Mouse (Mus musculus): Measurements from ENCODE around the gene Myh10. TPM values are rescaled to one million over a fixed set of nuclear protein-coding genes. Genes with fewer than 3 reads are reported as not detected.

Gene Myh10
- polyA plus RNA-seq, 2 experiments = 14.9 to 28.4 TPM

DNA sequence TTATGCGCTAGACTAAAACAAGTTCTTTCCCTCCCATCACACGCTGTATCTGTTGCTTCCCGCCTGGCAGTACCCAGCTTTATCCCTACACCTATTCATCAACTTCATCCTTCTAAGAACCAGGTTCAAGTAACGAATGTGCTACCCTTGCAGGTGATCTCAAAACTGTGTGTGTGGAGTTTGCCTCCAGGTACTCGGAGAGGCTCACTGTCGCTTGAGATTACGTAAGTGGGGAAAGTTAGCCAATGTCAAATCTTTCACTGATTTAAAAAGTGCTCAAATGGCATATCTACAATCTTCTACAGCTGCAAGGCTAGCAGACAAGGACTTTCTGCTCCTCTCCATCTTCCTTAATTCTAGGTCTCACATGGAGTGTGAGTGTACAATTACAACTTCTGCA lies 159.5 kb downstream of the Myh10 start:
- peak overlapping the region; percentile 7 to 90; a peak in 1 of 4 replicates for H3K4me3 ChIP-seq (ENCODE audit: insufficient read depth in 1 of 2, low read depth in 2 of 2, low read length in 2 of 2)
- H3K27me3 ChIP-seq (ENCODE audit: control insufficient read depth, insufficient read depth, low read length) = no peaks in the 10 kb centered on the region
- H3K4me2 ChIP-seq (ENCODE audit: low read depth) = peak overlapping the region; percentile 84
- TF ChIP-seq CTCF (IDR thresholded peaks at IDR 0.05; ENCODE audit: low read depth) = no peak
- TF ChIP-seq EP300 (IDR thresholded peaks at IDR 0.05; ENCODE audit: low read depth) = no peak
- no peaks in the 10 kb centered on the region for H3K9me3 ChIP-seq (ENCODE audit: control insufficient read depth, low read length)
- no peak overlapping the region for H3K27ac ChIP-seq
- peak overlapping the region; percentile 13 for H3K9ac ChIP-seq (replicated peaks)
- DNase-seq (ENCODE audit: low read depth in 3 of 3, low spot score in 3 of 3) = no peak
- no peak for ATAC-seq (ENCODE audit: insufficient read depth)
- peaks cover 2% of the 10 kb centered on the region; the same call in 1 of the 2 replicates for H3K36me3 ChIP-seq (replicated peaks; ENCODE audit: control insufficient read depth, insufficient read depth, low read depth)
- H3K4me1 ChIP-seq (replicated peaks; ENCODE audit: control insufficient read depth in 2 of 2, insufficient read depth in 2 of 2, low read length in 1 of 2) = peaks cover 21 to 26% of the 10 kb centered on the region in 2 experiments
- WGBS (ENCODE audit: insufficient replicate concordance) = 77% methylated on average over 7 of the region's 7 CpGs

DNA sequence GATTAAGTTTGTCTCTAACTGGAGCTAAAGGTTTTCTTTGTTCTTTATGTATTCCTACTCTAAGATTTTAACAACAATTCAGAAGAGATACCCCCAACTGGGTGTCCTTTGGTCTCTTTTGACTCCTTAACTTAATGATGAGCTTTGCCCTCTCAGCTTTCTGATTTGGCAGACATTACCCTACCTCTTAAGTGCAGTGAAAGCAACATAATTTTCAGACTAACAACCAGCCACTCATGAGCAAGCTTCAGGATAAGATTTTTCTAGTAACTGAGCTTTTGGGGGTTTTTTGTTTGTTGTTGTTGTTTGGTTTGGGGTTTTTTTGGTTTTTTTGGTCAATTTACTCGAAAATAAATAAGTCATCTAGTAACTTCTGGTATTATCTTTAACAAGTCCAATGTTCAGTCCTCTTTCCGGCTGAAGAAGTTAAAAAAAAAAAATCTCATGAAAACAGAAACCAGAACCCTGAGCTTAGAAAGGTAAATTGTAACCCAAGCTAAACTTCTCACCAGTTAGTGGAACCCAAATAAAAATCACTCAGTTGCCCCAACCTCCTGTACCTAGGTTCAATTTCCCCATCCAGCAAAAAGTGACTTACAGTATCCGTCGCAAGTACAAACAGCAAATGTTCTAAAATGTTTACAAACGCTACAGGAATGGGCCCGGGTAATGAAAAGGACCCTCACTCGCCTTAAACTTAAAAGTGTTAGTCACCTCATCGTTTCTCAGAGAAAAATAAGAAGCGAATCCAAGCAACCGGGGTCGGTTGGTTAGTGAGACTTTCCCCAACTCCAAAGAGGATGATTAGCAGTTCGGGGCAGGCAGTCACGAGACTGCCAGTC lies 160.5 kb downstream of the Myh10 start:
- Histone ChIP-seq H3K9me3 (ENCODE audit: control insufficient read depth, low read length) (no peaks in the 10 kb centered on the region), H3K4me2 (ENCODE audit: low read depth) (peak overlapping the region; percentile 84), H3K27me3 (ENCODE audit: control insufficient read depth, insufficient read depth, low read length) (no peaks in the 10 kb centered on the region), H3K27ac (peak overlapping the region; percentile 96), H3K4me1 (replicated peaks; ENCODE audit: control insufficient read depth in 2 of 2, insufficient read depth in 2 of 2, low read length in 1 of 2) (peaks cover 25 to 35% of the 10 kb centered on the region in 2 experiments), H3K36me3 (replicated peaks; ENCODE audit: control insufficient read depth, insufficient read depth, low read depth) (peaks cover 2% of the 10 kb centered on the region; the same call in 1 of the 2 replicates), H3K9ac (replicated peaks) (peak overlapping the region; percentile 97), H3K4me3 (ENCODE audit: insufficient read depth in 1 of 2, low read depth in 2 of 2, low read length in 2 of 2) (peak overlapping the region; percentile 72 to 90)
- WGBS (ENCODE audit: insufficient replicate concordance) = 2% methylated on average over 13 of the region's 13 CpGs
- DNase-seq (ENCODE audit: low read depth in 3 of 3, low spot score in 3 of 3) = no peak
- TF ChIP-seq CTCF (IDR thresholded peaks at IDR 0.05; ENCODE audit: low read depth) (no peak), EP300 (IDR thresholded peaks at IDR 0.05; ENCODE audit: low read depth) (no peak)
- no peak for ATAC-seq (ENCODE audit: insufficient read depth)

DNA sequence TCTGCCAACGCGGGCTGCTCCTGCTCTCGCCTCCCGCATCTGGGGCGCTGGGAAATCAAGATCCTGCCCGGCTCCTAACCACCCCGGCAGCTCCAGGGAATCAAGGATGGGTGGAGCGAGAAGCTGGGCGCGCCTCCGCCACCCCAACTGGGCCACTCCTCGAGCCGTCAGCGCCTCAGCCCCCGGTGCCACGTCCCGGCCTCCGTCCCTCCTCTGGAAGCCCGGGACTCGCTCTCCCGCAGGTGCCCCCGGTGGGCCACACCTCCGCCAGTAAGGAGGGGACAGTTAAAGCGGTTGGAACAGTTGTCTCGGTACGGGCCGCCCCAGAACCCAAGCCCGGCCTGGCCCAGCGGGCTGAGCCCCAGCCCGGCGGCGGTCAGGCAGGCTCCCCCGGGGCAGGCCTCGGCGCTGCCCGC lies 161.1 kb downstream of the Myh10 start:
- Histone ChIP-seq H3K27me3 (ENCODE audit: control insufficient read depth, insufficient read depth, low read length) (no peaks in the 10 kb centered on the region), H3K4me3 (ENCODE audit: insufficient read depth in 1 of 2, low read depth in 2 of 2, low read length in 2 of 2) (peak overlapping the region; percentile 72 to 90), H3K4me1 (replicated peaks; ENCODE audit: control insufficient read depth in 2 of 2, insufficient read depth in 2 of 2, low read length in 1 of 2) (peaks cover 25 to 35% of the 10 kb centered on the region in 2 experiments), H3K27ac (peak overlapping the region; percentile 96), H3K9me3 (ENCODE audit: control insufficient read depth, low read length) (no peaks in the 10 kb centered on the region), H3K36me3 (replicated peaks; ENCODE audit: control insufficient read depth, insufficient read depth, low read depth) (peaks cover 2% of the 10 kb centered on the region; the same call in 1 of the 2 replicates), H3K4me2 (ENCODE audit: low read depth) (peak overlapping the region; percentile 84), H3K9ac (replicated peaks) (peak overlapping the region; percentile 97)
- TF ChIP-seq EP300 (IDR thresholded peaks at IDR 0.05; ENCODE audit: low read depth) (no peak), CTCF (IDR thresholded peaks at IDR 0.05; ENCODE audit: low read depth) (no peak)
- ATAC-seq (ENCODE audit: insufficient read depth) = peak; percentile 83
- peak; percentile 62 to 75 (median 68) for DNase-seq (ENCODE audit: low read depth in 3 of 3, low spot score in 3 of 3)
- WGBS (ENCODE audit: insufficient replicate concordance) = 0% methylated on average over 36 of the region's 36 CpGs

DNA sequence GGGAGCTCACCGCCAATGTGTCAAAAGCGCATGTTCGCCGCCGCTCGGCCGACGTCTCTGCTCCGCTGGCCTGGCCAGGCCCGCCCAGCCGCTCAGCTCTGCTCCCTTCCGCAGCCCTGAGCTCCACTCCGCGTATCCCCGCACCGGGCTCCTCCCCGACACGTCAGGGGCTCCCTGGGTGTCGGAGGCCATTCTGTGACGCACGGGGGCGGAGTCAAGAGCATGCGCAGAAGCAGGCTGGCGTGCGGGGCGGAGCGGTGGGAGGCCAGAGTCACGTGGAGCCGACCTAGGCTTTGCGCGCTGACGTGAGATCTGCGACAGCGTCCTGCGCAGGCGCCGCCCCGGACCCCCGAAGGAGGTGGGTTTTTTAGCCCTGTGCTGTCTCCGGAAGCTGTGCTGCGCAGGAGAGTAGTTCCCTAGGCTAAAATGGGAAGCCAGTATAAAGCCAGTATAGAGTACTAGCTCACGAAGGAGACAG lies 161.6 kb downstream of the Myh10 start:
- under 1% methylated on average over 42 of the region's 42 CpGs for WGBS (ENCODE audit: insufficient replicate concordance)
- Histone ChIP-seq H3K4me3 (ENCODE audit: insufficient read depth in 1 of 2, low read depth in 2 of 2, low read length in 2 of 2) (peak overlapping the region; percentile 72 to 90), H3K27ac (peak overlapping the region; percentile 96), H3K9ac (replicated peaks) (peak overlapping the region; percentile 97), H3K4me1 (replicated peaks; ENCODE audit: control insufficient read depth in 2 of 2, insufficient read depth in 2 of 2, low read length in 1 of 2) (peaks cover 25 to 35% of the 10 kb centered on the region in 2 experiments), H3K4me2 (ENCODE audit: low read depth) (peak overlapping the region; percentile 84), H3K9me3 (ENCODE audit: control insufficient read depth, low read length) (no peaks in the 10 kb centered on the region), H3K27me3 (ENCODE audit: control insufficient read depth, insufficient read depth, low read length) (no peaks in the 10 kb centered on the region), H3K36me3 (replicated peaks; ENCODE audit: control insufficient read depth, insufficient read depth, low read depth) (peaks cover 2% of the 10 kb centered on the region; the same call in 1 of the 2 replicates)
- TF ChIP-seq CTCF (IDR thresholded peaks at IDR 0.05; ENCODE audit: low read depth) (peak; percentile 31), EP300 (IDR thresholded peaks at IDR 0.05; ENCODE audit: low read depth) (no peak)
- DNase-seq (ENCODE audit: low read depth in 3 of 3, low spot score in 3 of 3) = peak; percentile 97 to 99 (median 98)
- ATAC-seq (ENCODE audit: insufficient read depth) = peak; percentile 98

All from liver, embryonic 14.5 days (tissue).